10 mouse cellular contexts compared by ENCODE assay signal in the genomic region with DNA sequence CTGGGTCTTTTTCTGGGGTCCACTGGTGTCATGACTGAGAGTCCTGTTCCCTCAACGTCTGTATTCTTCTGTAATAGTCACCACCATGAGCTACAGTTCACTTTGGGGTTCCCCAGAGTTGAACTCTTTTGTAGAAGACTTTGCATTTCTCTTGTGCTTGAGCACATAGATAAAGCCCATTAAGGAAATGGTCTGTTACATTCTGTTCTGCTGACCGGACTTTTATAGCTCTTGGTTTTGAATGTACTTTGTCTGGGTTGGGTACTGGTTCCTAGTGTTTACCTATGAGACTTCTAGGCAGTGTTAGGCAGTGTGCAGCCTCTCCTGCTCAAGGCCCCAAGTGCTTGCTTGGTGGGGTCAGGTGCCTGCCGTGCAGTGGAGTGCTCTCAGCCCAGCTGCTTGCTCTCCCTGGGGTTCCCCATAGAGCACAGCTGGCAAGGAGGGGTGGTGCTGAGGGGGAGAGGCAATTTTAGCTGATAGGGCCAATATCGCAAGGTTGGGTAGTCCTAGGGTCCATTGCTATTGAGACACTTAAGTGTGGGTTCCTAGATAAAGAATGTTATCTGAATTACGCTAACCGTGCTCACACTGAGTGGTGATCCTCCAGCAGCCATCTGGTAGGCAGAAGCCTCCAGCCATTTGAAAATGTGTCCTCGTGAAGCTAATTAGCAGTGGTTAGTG. TPM values are rescaled to one million over a fixed set of nuclear protein-coding genes. Genes with fewer than 3 reads are reported as not detected.
A peak's percentile ranks its signal among the peaks of the same experiment; 100 is the strongest.
DNase-seq lines count a peak whose midpoint lies in the region; ATAC-seq lines count a peak whose summit lies in the region.
"Had no signal": no experiment of that assay in that cellular context is flagged by ENCODE, and none has a peak within 500 bp of the region (broad histone marks: within the 10 kb centered on the region; RNA-seq: fewer than 3 reads in every experiment).

No protein-coding gene starts in this region.

- peak overlapping the region; percentile 38; the same call in 1 of the 2 replicates for H3K27ac ChIP-seq in heart, embryonic 15.5 days

- no peak for DNase-seq in heart, adult 9 months (ENCODE audit: low spot score in 2 of 2)
- peak; percentile 60 for DNase-seq in A20 (ENCODE audit: low read depth, low spot score)
- peak; percentile 51 for DNase-seq in lung, postnatal 36 days
- DNase-seq in adrenal gland, postnatal 10 days, result no peak
- no peak for DNase-seq in gastrocnemius, postnatal 4 days (ENCODE audit: low spot score in 2 of 2)
- no peak for DNase-seq in thymus, postnatal 4 days
- DNase-seq: cerebellum, adult 11-12 months had no signal

- H3K4me3 ChIP-seq in heart, embryonic 15.5 days, result no peak overlapping the region

- H3K9ac ChIP-seq in heart, embryonic 15.5 days, result no peak overlapping the region

- 57% methylated on average over 7 of the region's 7 CpGs for WGBS in heart, embryonic 15.5 days

- H3K36me3 ChIP-seq in heart, embryonic 15.5 days, result no peaks in the 10 kb centered on the region

- H3K27me3 ChIP-seq in heart, embryonic 15.5 days, result no peaks in the 10 kb centered on the region

- H3K4me2 ChIP-seq in heart, embryonic 15.5 days, result no peak overlapping the region

- ATAC-seq in heart, embryonic 15.5 days (replicated peaks; ENCODE audit: insufficient number of reproducible peaks, insufficient read depth, low FRiP score, low read depth), result no peak; the same call in 1 of the 2 replicates
- peak; percentile 53 for ATAC-seq in granulocyte monocyte progenitor cell, adult 5-6 weeks (replicated peaks; ENCODE audit: poor library complexity, severe bottlenecking)

- no peaks in the 10 kb centered on the region for H3K9me3 ChIP-seq in heart, embryonic 15.5 days (replicated peaks)

- H3K4me1 ChIP-seq in heart, embryonic 15.5 days (replicated peaks), result peaks cover 28% of the 10 kb centered on the region

RNA-seq across cellular contexts. Expression of a gene that starts 58.8 kb away (rescaled TPM):
- polyA plus RNA-seq in heart, embryonic 15.5 days (2015; fragmentation: Nextera tagmentation; extraction: Ambion mirVana), result 26.0 and 29.0 TPM in 2 replicates
- total RNA-seq in granulocyte monocyte progenitor cell, adult 5-6 weeks (2014; fragmentation: Nextera tagmentation), result 0.39 and 0.70 TPM in 2 replicates
- total RNA-seq in granulocyte monocyte progenitor cell, adult 5-6 weeks (2017), result 0.47 and 0.98 TPM in 2 replicates
- total RNA-seq in adrenal gland, postnatal 10 days (2021), result 10 to 100 TPM; 14.9 to 18.7 TPM
- total RNA-seq in gastrocnemius, postnatal 4 days (2021), result 10 to 100 TPM; 14.0 to 15.7 TPM
- polyA plus RNA-seq: liver, adult 2 months had no signal

Comparison
In these comparisons a context has a peak if more than half of its experiments do, and no peak if none do; other contexts are left out.
1. DNase-seq: peak in A20 (single experiment) and lung, postnatal 36 days (single experiment); none in heart, adult 9 months (0 of 2), adrenal gland, postnatal 10 days (single experiment), gastrocnemius, postnatal 4 days (0 of 2) and thymus, postnatal 4 days (single experiment).
2. RNA of a gene that starts 58.8 kb away (total RNA-seq): 14.9 to 18.7 TPM in adrenal gland, postnatal 10 days and 14.0 to 15.7 TPM in gastrocnemius, postnatal 4 days; 0.39 to 0.98 TPM in granulocyte monocyte progenitor cell, adult 5-6 weeks; every median in the first group is over 4 times any median in the second.